Mouse (Mus musculus): ENCODE data around the gene Gpr161. TPM values are rescaled to one million over a fixed set of nuclear protein-coding genes. Genes with fewer than 3 reads are reported as not detected.
A peak's percentile ranks its signal among the peaks of the same experiment; 100 is the strongest.
"Not testable (repeated sequence)": the region's sequence is repeated elsewhere in the genome, so short reads cannot be mapped to it uniquely, and the experiment has no call there.

The Gpr161 gene
- total RNA-seq, 2 experiments from 2014 or later: 69.1 to 82.3 TPM

GRCm38 (mm10) chr1:165320141-165320934 is 24.7 kb downstream of the Gpr161 start:
- peak; percentile 72 to 74 for DNase-seq

- DNase-seq: no peak
Measured at GRCm38 (mm10) chr1:165321393-165321861, 25.8 kb downstream of the Gpr161 start.

GRCm38 (mm10) chr1:165321891-165322290 is 26.3 kb downstream of the Gpr161 start:
- DNase-seq: no peak

- DNase-seq: no peak
Measured at GRCm38 (mm10) chr1:165322934-165323333, 27.3 kb downstream of the Gpr161 start.

GRCm38 (mm10) chr1:165327370-165327769 is 31.8 kb downstream of the Gpr161 start:
- DNase-seq: no peak

- DNase-seq: no peak
Measured at GRCm38 (mm10) chr1:165327831-165328230, 32.2 kb downstream of the Gpr161 start.

GRCm38 (mm10) chr1:165328384-165329289 is 33.0 kb downstream of the Gpr161 start:
- not testable (repeated sequence) for DNase-seq

- no peak for DNase-seq
Measured at GRCm38 (mm10) chr1:165330859-165331258, 35.3 kb downstream of the Gpr161 start.

- DNase-seq: no peak
Measured at GRCm38 (mm10) chr1:165332797-165333196, 37.2 kb downstream of the Gpr161 start.

- peak; percentile 36 to 43 for DNase-seq
Measured at GRCm38 (mm10) chr1:165342126-165342525, 46.5 kb downstream of the Gpr161 start.

GRCm38 (mm10) chr1:165344453-165344852 is 48.9 kb downstream of the Gpr161 start:
- no peak for DNase-seq

GRCm38 (mm10) chr1:165348627-165349026 is 53.0 kb downstream of the Gpr161 start:
- DNase-seq: no peak

- no peak for DNase-seq
Measured at GRCm38 (mm10) chr1:165356347-165356746, 60.8 kb downstream of the Gpr161 start.

GRCm38 (mm10) chr1:165363271-165363670 is 67.7 kb downstream of the Gpr161 start:
- no peak for DNase-seq

- no peak for DNase-seq
Measured at GRCm38 (mm10) chr1:165365057-165365456, 69.5 kb downstream of the Gpr161 start.

- DNase-seq: no peak
Measured at GRCm38 (mm10) chr1:165370990-165371389, 75.4 kb downstream of the Gpr161 start.

- no peak for DNase-seq
Measured at GRCm38 (mm10) chr1:165373839-165374238, 78.2 kb downstream of the Gpr161 start.

Other genes with a start within 250 kb of the Gpr161 start
- gene Tbx19, start 135.0 kb upstream of the Gpr161 start, total RNA-seq (2021): not detected
- 10 to 100 TPM; 10.7 to 12.2 TPM for gene Sft2d2, start 101.4 kb upstream of the Gpr161 start, total RNA-seq (2021)
- 10 to 100 TPM; 65.9 to 73.3 TPM for gene Tiprl, start 58.8 kb upstream of the Gpr161 start, total RNA-seq (2021)
- gene Dcaf6, start 164.7 kb downstream of the Gpr161 start, total RNA-seq (2021): 10 to 100 TPM; 87.4 to 91.4 TPM
- gene Mpc2, start 164.8 kb downstream of the Gpr161 start, total RNA-seq (2021): 100 to 1,000 TPM; 138 to 150 TPM
- gene Adcy10, start 189.4 kb downstream of the Gpr161 start, total RNA-seq (2021): under 1 TPM; 0.42 to 0.63 TPM